Mouse (Mus musculus) embryo, embryonic 10.5 days (tissue): ENCODE results near the gene Errfi1.
"Not testable (repeated sequence)": the region's sequence is repeated elsewhere in the genome, so short reads cannot be mapped to it uniquely, and the experiment has no call there.

Experiments used
- DNase-seq: peaks from one replicate; pipeline ENCODE4 v3.0.0-alpha.2; 2015; ENCODE audit warnings: low spot score

The Errfi1 gene

GRCm38 (mm10) chr4:150879631-150880030, 25.9 kb downstream of the Errfi1 start:
- no peak for DNase-seq

- no peak for DNase-seq
These were observed 26.6 kb downstream of the Errfi1 start for GRCm38 (mm10) chr4:150880364-150880763.

DNA sequence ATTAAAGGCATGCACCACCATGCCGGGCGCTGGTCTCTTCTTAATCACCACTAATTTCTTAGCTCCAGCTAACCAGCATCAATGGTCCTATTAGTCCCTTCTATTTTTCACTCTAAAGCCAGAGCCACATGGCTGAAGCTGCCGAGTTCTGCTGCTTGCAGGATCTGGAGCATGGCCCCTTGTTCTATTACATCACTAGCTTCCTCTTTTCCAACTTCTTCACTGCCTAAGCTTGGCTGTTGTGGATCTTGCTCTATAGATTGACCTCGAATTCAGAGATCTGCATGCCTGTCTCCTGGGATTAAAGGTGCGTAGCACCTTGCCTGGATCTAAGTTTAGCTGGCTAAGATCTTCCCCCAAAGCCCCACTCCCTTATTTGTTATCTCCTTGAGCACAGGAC, 28.9 kb downstream of the Errfi1 start:
- no peak for DNase-seq

DNA sequence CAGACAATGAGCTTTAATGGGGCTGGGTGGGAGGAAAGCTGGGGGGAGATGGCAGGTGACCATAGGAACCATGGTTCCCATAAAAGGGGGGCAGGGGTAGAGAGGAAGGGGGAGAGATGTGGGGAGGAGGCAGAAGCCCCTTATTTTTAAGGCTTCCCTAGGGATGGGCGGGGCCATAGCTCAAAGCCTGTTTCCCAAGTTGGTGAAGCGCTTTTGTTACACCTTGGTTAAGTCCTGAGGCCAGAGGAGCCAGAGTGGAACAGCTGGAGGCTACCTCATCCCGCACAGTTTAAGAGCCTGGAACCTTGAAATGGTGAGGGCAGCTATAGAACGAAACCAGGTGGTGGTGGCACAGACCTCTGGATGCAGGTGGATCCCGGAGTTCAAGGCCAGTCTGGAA, 34.2 kb downstream of the Errfi1 start:
- no peak for DNase-seq

DNA sequence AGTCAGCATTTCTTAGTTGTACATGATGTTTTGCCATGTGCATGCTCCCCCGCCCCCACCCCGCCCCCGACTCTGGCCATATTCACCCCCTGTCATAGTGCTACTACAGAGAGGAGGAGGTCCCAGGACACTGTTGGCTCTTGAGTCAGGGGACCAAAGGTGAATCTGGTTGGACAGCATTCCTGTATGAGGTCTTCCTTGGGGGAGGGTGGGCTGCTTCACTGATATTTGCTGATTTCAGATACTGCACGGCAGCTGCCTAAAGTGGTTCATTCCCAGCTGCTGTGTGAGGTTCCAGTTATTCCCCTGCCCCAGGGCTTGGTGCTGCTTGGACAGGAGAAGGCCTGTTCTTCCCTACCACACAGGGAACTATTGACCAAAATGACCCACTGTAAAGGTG, 34.8 kb downstream of the Errfi1 start:
- no peak for DNase-seq

- no peak for DNase-seq
These were observed 35.7 kb downstream of the Errfi1 start for GRCm38 (mm10) chr4:150889273-150889954.

GRCm38 (mm10) chr4:150889955-150890315, 36.2 kb downstream of the Errfi1 start:
- DNase-seq: no peak

DNA sequence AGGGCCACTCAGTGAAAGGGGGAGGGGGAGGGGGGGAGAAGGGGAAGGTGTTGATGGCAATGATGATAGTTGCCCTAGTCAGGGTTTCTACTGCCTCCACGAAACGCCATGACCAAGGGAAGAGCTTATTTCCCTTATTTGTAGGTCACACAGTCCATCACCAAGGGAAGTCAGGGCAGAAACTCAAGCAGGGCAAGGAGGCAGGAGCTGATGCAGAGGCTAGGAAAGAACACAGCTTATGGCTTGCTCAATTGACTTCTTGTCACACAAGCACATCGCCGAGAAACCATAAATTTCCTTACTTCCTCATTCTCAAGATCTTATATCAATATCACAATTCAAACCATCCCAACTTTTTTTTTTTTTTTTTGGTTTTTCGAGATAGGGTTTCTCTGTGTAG, 37.6 kb downstream of the Errfi1 start:
- DNase-seq: no peak

GRCm38 (mm10) chr4:150894718-150895501, 41.2 kb downstream of the Errfi1 start:
- no peak for DNase-seq

GRCm38 (mm10) chr4:150896896-150897624, 43.3 kb downstream of the Errfi1 start:
- no peak for DNase-seq

DNA sequence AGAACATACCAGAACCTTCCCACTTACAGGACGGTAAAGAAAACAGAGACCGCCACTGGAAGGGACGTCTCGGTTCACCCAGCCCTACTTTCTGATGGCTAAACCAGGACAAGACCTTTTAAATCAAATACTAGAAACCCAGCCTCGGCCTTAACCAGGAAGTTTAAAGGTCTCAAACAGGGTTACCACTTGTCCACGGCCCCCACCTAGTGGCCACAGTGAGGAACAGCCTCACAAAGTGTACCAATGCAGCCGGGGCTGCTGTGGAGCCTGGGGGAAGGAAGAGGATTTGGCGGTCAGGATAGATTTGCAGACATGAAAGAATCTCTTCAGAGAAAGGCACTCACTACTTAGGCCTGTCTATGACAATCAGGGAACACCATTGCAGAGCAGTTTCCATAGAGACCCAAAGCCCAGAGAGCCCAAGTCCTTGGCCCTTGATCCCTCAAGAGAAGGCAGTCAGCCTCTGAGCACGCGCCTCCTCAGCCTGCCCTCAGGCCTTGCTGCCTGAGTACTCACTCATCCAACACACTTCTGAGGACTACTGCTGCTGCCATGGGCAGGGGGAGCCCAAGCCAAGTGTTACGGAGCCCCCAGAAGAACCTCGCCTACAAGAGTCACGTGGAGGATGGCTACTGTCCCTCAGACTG, 45.1 kb downstream of the Errfi1 start:
- peak; percentile 87 for DNase-seq

DNA sequence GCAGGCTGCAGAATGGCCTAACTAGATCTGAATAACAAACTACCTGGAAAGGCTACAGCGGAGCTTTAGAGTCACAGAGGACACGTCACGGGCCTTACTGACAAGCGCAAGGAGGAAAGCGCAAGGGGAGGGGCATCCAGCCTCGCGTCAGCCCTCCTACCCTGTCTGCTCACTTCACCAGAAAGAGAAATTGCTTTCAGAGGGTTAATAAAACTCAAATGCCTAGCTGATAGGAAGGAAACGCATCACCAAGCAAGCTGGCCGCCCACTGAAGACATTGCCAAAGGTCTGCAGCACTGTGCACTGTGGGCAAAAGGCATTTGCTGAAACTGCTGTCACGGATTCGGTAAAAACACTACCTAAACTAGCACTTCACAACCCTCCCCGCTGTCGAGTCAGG, 46.8 kb downstream of the Errfi1 start:
- no peak for DNase-seq

- DNase-seq: peak; percentile 82
These were observed 47.9 kb downstream of the Errfi1 start for GRCm38 (mm10) chr4:150901651-150902050.

GRCm38 (mm10) chr4:150902062-150902461, 48.3 kb downstream of the Errfi1 start:
- DNase-seq: no peak

DNA sequence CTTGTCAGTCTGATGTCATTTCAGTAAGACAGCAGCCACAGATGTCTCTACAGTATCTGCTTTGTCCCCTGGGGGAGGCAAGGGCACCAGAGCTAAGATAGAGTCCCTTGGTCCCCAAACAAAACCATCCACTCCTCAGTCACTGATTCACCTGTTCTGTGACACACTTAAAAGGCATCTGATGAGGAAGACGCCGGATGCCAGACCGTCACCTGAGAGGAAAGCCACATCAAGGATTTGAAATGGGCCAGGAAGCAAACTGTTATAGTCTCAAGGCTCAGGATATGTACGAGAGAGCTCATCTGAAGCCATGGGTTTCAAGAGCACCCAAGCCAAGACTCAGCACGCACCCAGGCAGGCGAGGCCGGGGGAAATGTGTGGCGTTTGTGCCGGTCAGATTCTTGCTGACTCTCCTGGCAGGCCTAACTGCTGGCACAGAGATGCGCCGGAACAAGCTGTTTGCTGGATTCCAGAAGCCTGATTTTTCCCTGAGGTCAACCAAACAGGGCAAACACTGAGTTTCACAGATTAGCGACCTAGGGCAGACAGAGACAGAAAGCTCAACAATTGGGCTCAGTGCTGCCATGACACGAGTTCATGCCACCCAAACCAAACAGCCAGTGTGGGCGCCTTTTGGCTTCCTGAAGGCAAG, 49.5 kb downstream of the Errfi1 start:
- DNase-seq: no peak

DNA sequence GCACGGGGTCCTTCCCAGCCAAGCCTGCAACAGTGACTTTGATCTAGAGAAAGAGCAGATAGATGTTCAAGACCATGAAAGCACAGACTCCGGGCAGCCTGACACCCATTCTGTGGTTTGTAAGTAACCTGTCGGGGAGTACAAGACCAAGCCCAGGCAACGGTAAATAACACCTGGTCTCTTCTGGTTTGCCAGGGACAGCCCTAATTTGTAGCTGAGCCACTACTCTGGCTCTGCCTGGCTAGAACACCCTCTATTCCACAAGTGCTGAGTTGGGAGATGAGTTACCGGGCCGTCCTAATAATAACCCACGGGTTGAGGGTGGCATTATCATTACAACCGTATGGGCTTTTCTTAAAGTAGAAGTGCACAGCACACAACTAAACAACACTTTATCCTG, 53.4 kb downstream of the Errfi1 start:
- DNase-seq: no peak

DNA sequence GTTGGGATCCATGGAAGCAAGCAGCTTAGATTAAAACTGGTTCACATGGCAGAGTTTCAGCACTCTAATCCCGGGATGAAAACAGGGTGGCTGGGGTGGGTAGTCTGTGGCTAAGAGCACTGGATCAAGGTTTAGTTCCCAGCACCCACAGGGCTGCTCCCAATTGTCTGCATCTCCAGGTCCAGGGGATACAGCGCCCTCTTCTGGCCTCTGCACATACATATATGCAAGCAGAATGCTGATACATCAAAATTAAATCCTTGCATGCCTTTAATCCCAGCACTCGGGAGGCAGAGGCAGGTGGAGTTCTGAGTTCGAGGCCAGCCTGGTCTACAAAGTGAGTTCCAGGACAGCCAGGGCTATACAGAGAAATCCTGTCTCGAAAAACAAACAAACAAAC, 54.8 kb downstream of the Errfi1 start:
- DNase-seq: not testable (repeated sequence)

GRCm38 (mm10) chr4:150909451-150910156, 55.9 kb downstream of the Errfi1 start:
- peak; percentile 99 for DNase-seq

DNA sequence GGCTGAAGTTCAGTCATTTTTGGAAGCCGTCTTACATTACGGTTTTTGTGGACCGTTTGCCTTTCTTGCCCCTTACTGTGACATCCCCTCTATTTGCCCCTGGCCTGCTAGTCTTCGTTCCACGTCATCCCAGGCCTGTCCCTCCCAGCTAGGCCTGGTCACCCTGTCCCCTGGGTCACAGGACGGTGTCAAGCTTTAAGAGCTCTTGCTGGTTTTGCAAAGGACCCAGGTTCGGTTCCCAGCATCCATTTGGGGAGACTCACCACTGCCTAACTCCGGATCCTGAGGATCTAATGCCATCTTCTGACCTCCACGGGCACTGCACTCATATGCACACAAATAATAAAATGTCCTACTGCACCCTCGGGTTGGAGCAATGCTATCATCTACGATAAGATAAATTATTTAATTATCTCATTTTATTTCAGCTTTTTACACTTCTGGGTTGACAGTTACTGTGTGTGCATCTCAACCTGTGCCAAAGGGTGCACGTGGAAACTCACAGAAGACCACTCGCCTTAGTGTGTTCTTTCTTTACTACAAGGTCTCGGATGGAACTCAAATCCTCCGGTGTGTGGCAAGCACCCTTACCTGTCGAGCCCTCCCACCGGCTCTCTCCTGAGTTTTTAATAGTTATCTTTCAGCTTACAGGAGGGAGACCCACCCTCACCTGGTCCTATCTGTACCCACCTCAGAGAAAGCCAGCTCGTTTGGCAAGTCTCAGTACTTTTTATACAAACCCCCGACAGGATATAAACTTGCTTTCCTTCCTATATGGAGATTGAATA, 56.6 kb downstream of the Errfi1 start:
- no peak for DNase-seq

DNA sequence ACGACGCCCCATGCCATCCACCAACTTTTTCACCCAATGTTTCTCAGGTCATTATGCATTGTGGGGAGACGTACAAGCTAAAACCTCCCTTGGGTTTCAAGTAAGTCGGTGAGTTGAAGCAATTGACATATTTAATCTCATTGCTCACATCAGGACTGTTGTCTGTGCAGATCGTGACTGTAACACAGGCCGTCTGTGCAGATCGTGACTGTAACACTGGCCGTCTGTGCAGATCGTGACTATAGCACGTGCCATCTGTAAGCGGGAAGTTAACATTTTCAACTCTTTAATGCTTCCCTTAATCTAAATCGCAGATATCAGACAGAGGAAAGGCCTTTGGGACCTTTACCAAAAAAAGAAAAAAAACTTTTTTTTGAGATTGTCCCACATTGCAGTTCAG, 60.0 kb downstream of the Errfi1 start:
- no peak for DNase-seq
